Mouse (Mus musculus): ENCODE results near the gene Htatip2. TPM values are rescaled to one million over a fixed set of nuclear protein-coding genes. Genes with fewer than 3 reads are reported as not detected.

The Htatip2 gene
- polyA plus RNA-seq, 1 experiment from 2014 or later, result 3.4 TPM

- no peaks in the 10 kb centered on the region; the same call in 1 of the 2 replicates for H3K4me1 ChIP-seq (ENCODE audit: control insufficient read depth, insufficient read depth, low read length)
- H3K36me3 ChIP-seq (ENCODE audit: control insufficient read depth, insufficient read depth, low read length), result 0 out of 2 replicates have a peak, but pooled peaks cover 2% of the 10 kb centered on the region
- no peak overlapping the region for H3K27ac ChIP-seq (ENCODE audit: low read length)
- H3K4me3 ChIP-seq (ENCODE audit: low read depth, low read length), result no peak overlapping the region
- H3K9me3 ChIP-seq (replicated peaks; ENCODE audit: control insufficient read depth, low read length, poor library complexity, severe bottlenecking), result no peaks in the 10 kb centered on the region
- ATAC-seq, result no peak
- H3K9ac ChIP-seq (ENCODE audit: low read depth, low read length), result no peak overlapping the region
- H3K27me3 ChIP-seq (ENCODE audit: control insufficient read depth, insufficient read depth, low read depth, low read length), result no peaks in the 10 kb centered on the region
- WGBS, result 95% methylated on average over 1 of the region's 1 CpGs
- no peak overlapping the region for H3K4me2 ChIP-seq (ENCODE audit: low read length)
These were observed 62.5 kb downstream of the Htatip2 start for GRCm38 (mm10) chr7:49821370-49821769.

- Histone ChIP-seq H3K27me3 (ENCODE audit: control insufficient read depth, insufficient read depth, low read depth, low read length) (no peaks in the 10 kb centered on the region), H3K9ac (ENCODE audit: low read depth, low read length) (no peak overlapping the region), H3K27ac (ENCODE audit: low read length) (no peak overlapping the region), H3K4me2 (ENCODE audit: low read length) (no peak overlapping the region), H3K4me3 (ENCODE audit: low read depth, low read length) (no peak overlapping the region), H3K9me3 (replicated peaks; ENCODE audit: control insufficient read depth, low read length, poor library complexity, severe bottlenecking) (no peaks in the 10 kb centered on the region), H3K4me1 (ENCODE audit: control insufficient read depth, insufficient read depth, low read length) (no peaks in the 10 kb centered on the region; the same call in 1 of the 2 replicates), H3K36me3 (ENCODE audit: control insufficient read depth, insufficient read depth, low read length) (0 out of 2 replicates have a peak, but pooled peaks cover 2% of the 10 kb centered on the region)
- WGBS, result 79% methylated on average over 2 of the region's 2 CpGs
- no peak for ATAC-seq
These were observed 63.1 kb downstream of the Htatip2 start for GRCm38 (mm10) chr7:49822028-49822427.

Other genes starting within 250 kb of the Htatip2 start
- gene Dbx1, start 122.3 kb upstream of the Htatip2 start, polyA plus RNA-seq (2015; fragmentation: Nextera tagmentation; extraction: Ambion mirVana), result 13.4 and 18.5 TPM in 2 replicates
- 43.9 and 47.4 TPM in 2 replicates for gene Prmt3, start 19.2 kb downstream of the Htatip2 start, polyA plus RNA-seq (2015; fragmentation: Nextera tagmentation; extraction: Ambion mirVana)
- gene Slc6a5, start 151.0 kb downstream of the Htatip2 start, polyA plus RNA-seq (2015; fragmentation: Nextera tagmentation; extraction: Ambion mirVana), result 0.40 and 0.45 TPM in 2 replicates
- gene Nell1, start 215.7 kb downstream of the Htatip2 start, polyA plus RNA-seq (2015; fragmentation: Nextera tagmentation; extraction: Ambion mirVana), result 30.3 and 40.1 TPM in 2 replicates